Mouse (Mus musculus) lung, adult 2 months (tissue): ENCODE results near the gene Aanat.

Experiments used
- CTCF ChIP-seq: fragments of 200-500 bp; IDR thresholded peaks from 2 replicates; pipeline ENCODE4 v1.5.1; 2011; ENCODE audit warnings: mild to moderate bottlenecking, low read length, control low read depth; ENCODE audit not compliant: insufficient read depth
- POLR2A ChIP-seq: fragments of 200-500 bp; IDR thresholded peaks from 2 replicates; pipeline ENCODE4 v1.6.1; 2011; ENCODE audit warnings: low read depth, mild to moderate bottlenecking, control low read depth, low read length, borderline replicate concordance; ENCODE audit errors: extremely low read depth

GRCm38 (mm10) chr11:116593345-116593744, 7.1 kb downstream of the Aanat start:
- TF ChIP-seq CTCF (no peak), POLR2A (no peak)
